Mouse (Mus musculus): ENCODE results near the gene Ltbp3. TPM values are rescaled to one million over a fixed set of nuclear protein-coding genes. Genes with fewer than 3 reads are reported as not detected.

Ltbp3 gene
- polyA plus RNA-seq, 1 experiment from 2014 or later: 10.6 TPM

- H3K4me3 ChIP-seq: no peak overlapping the region
- no peak for ATAC-seq (ENCODE audit: low FRiP score)
These were observed 65.5 kb downstream of the Ltbp3 start for GRCm38 (mm10) chr19:5806051-5806808.

GRCm38 (mm10) chr19:5806809-5807205, 66.1 kb downstream of the Ltbp3 start:
- H3K4me3 ChIP-seq: no peak overlapping the region
- H3K27me3 ChIP-seq: no peaks in the 10 kb centered on the region
- H3K4me2 ChIP-seq: no peak overlapping the region
- peaks cover 73% of the 10 kb centered on the region for H3K4me1 ChIP-seq (replicated peaks)
- no peaks in the 10 kb centered on the region for H3K36me3 ChIP-seq
- 14% methylated on average over 6 of the region's 6 CpGs for WGBS
- no peaks in the 10 kb centered on the region for H3K9me3 ChIP-seq
- no peak for ATAC-seq (ENCODE audit: low FRiP score)
- H3K9ac ChIP-seq: no peak overlapping the region
- H3K27ac ChIP-seq: peak overlapping the region; percentile 83

More at GRCm38 (mm10) chr19:5806051-5806808, 65.5 kb downstream of the Ltbp3 start:
- H3K27me3 ChIP-seq: no peaks in the 10 kb centered on the region
- peaks cover 68% of the 10 kb centered on the region for H3K4me1 ChIP-seq (replicated peaks)
- 3% methylated on average over 8 of the region's 8 CpGs for WGBS
- H3K4me2 ChIP-seq: no peak overlapping the region
- 0 out of 2 replicates have a peak overlapping the region, but pooled peaks have one; percentile 20 for H3K9ac ChIP-seq
- H3K9me3 ChIP-seq: no peaks in the 10 kb centered on the region
- no peaks in the 10 kb centered on the region for H3K36me3 ChIP-seq
- H3K27ac ChIP-seq: peak overlapping the region; percentile 83

- H3K4me2 ChIP-seq: no peak overlapping the region
- 61% methylated on average over 3 of the region's 3 CpGs for whole genome bisulfite sequencing
- no peaks in the 10 kb centered on the region for H3K36me3 ChIP-seq
- H3K9ac ChIP-seq: no peak overlapping the region
- H3K27ac ChIP-seq: no peak overlapping the region
- H3K4me1 ChIP-seq (replicated peaks): peaks cover 82% of the 10 kb centered on the region
- H3K27me3 ChIP-seq: no peaks in the 10 kb centered on the region
- no peak for ATAC-seq (ENCODE audit: low FRiP score)
- no peak overlapping the region for H3K4me3 ChIP-seq
- no peaks in the 10 kb centered on the region for H3K9me3 ChIP-seq
These were observed 67.0 kb downstream of the Ltbp3 start for GRCm38 (mm10) chr19:5807740-5808139.

Other genes starting within 250 kb of the Ltbp3 start
- 0.58 TPM in 1 of 2 replicates, not detected in the other for gene 1700020D05Rik, start 237.1 kb upstream of the Ltbp3 start, polyA plus RNA-seq (2015; fragmentation: Nextera tagmentation; extraction: Ambion mirVana)
- 80.3 and 81.1 TPM in 2 replicates for gene Snx32, start 230.4 kb upstream of the Ltbp3 start, polyA plus RNA-seq (2015; fragmentation: Nextera tagmentation; extraction: Ambion mirVana)
- 0.21 TPM in 1 of 2 replicates, not detected in the other for gene Ovol1, start 180.3 kb upstream of the Ltbp3 start, polyA plus RNA-seq (2015; fragmentation: Nextera tagmentation; extraction: Ambion mirVana)
- gene Ap5b1, start 172.9 kb upstream of the Ltbp3 start, polyA plus RNA-seq (2015; fragmentation: Nextera tagmentation; extraction: Ambion mirVana): 2.2 and 2.9 TPM in 2 replicates
- 71.2 and 80.6 TPM in 2 replicates for gene Rnaseh2c, start 139.0 kb upstream of the Ltbp3 start, polyA plus RNA-seq (2015; fragmentation: Nextera tagmentation; extraction: Ambion mirVana)
- gene Kat5, start 130.7 kb upstream of the Ltbp3 start, polyA plus RNA-seq (2015; fragmentation: Nextera tagmentation; extraction: Ambion mirVana): 77.2 and 79.7 TPM in 2 replicates
- gene Rela, start 103.4 kb upstream of the Ltbp3 start, polyA plus RNA-seq (2015; fragmentation: Nextera tagmentation; extraction: Ambion mirVana): 30.1 and 35.2 TPM in 2 replicates
- 15.0 and 15.4 TPM in 2 replicates for gene Sipa1, start 77.2 kb upstream of the Ltbp3 start, polyA plus RNA-seq (2015; fragmentation: Nextera tagmentation; extraction: Ambion mirVana)
- gene Map3k11, start 52.2 kb upstream of the Ltbp3 start, polyA plus RNA-seq (2015; fragmentation: Nextera tagmentation; extraction: Ambion mirVana): 11.6 and 14.4 TPM in 2 replicates
- 21.3 and 24.4 TPM in 2 replicates for gene Pcnx3, start 52.0 kb upstream of the Ltbp3 start, polyA plus RNA-seq (2015; fragmentation: Nextera tagmentation; extraction: Ambion mirVana)
- gene Kcnk7, start 36.5 kb upstream of the Ltbp3 start, polyA plus RNA-seq (2015; fragmentation: Nextera tagmentation; extraction: Ambion mirVana): 0.44 and 0.63 TPM in 2 replicates
- 6.7 and 10.1 TPM in 2 replicates for gene Ehbp1l1, start 14.6 kb upstream of the Ltbp3 start, polyA plus RNA-seq (2015; fragmentation: Nextera tagmentation; extraction: Ambion mirVana)
- 184 and 187 TPM in 2 replicates for gene Fam89b, start 11.3 kb upstream of the Ltbp3 start, polyA plus RNA-seq (2015; fragmentation: Nextera tagmentation; extraction: Ambion mirVana)
- 67.6 and 72.4 TPM in 2 replicates for gene Scyl1, start 30.5 kb downstream of the Ltbp3 start, polyA plus RNA-seq (2015; fragmentation: Nextera tagmentation; extraction: Ambion mirVana)
- 17.5 and 19.3 TPM in 2 replicates for gene Frmd8, start 134.4 kb downstream of the Ltbp3 start, polyA plus RNA-seq (2015; fragmentation: Nextera tagmentation; extraction: Ambion mirVana)
- gene Slc25a45, start 136.9 kb downstream of the Ltbp3 start, polyA plus RNA-seq (2015; fragmentation: Nextera tagmentation; extraction: Ambion mirVana): 2.6 and 2.8 TPM in 2 replicates
- gene Tigd3, start 153.2 kb downstream of the Ltbp3 start, polyA plus RNA-seq (2015; fragmentation: Nextera tagmentation; extraction: Ambion mirVana): 15.2 and 15.9 TPM in 2 replicates
- 128 and 137 TPM in 2 replicates for gene Dpf2, start 172.1 kb downstream of the Ltbp3 start, polyA plus RNA-seq (2015; fragmentation: Nextera tagmentation; extraction: Ambion mirVana)
- gene Cdc42ep2, start 183.9 kb downstream of the Ltbp3 start, polyA plus RNA-seq (2015; fragmentation: Nextera tagmentation; extraction: Ambion mirVana): 11.5 and 12.4 TPM in 2 replicates
- 22.6 and 24.2 TPM in 2 replicates for gene Pola2, start 223.3 kb downstream of the Ltbp3 start, polyA plus RNA-seq (2015; fragmentation: Nextera tagmentation; extraction: Ambion mirVana)
- not detected in 2 replicates for gene Slc22a20, start 245.2 kb downstream of the Ltbp3 start, polyA plus RNA-seq (2015; fragmentation: Nextera tagmentation; extraction: Ambion mirVana)